Mouse (Mus musculus): ENCODE data around the gene Tceal3.
A peak's percentile ranks its signal among the peaks of the same experiment; 100 is the strongest.
"Not testable (repeated sequence)": the region's sequence is repeated elsewhere in the genome, so short reads cannot be mapped to it uniquely, and the experiment has no call there.

The Tceal3 gene

GRCm38 (mm10) chrX:136707446-136708167 is 117.0 kb downstream of the Tceal3 start, which contains the start of gene Tceal1:
Gene Tceal1 (plus strand): TSS chrX:136707982.
- peak; percentile 67 for DNase-seq

GRCm38 (mm10) chrX:136708168-136708681 is 117.6 kb downstream of the Tceal3 start:
- peak; percentile 55 for DNase-seq

- DNase-seq, result no peak
Observed at GRCm38 (mm10) chrX:136708782-136709181, 118.1 kb downstream of the Tceal3 start.

- DNase-seq, result not testable (repeated sequence)
Observed at GRCm38 (mm10) chrX:136714742-136715474, 124.3 kb downstream of the Tceal3 start.

Measured in right cerebral cortex, postnatal 4 days (tissue).